Mouse (Mus musculus) erythroid progenitor cell, adult 5-6 weeks (primary cell): ENCODE results near the gene Gm20388. TPM values are rescaled to one million over a fixed set of nuclear protein-coding genes. Genes with fewer than 3 reads are reported as not detected.

Experiments used
- ATAC-seq: replicated peaks from 2 replicates; pipeline ENCODE4 v1.8.0; 2016; ENCODE audit warnings: moderate number of reproducible peaks, mild to moderate bottlenecking, moderate TSS enrichment, inconsistent platforms; ENCODE audit not compliant: poor library complexity, low FRiP score, severe bottlenecking
- total RNA-seq, 2 experiments: library from RNA; stranded (forward) in 1 of 2; stranded (reverse) in 1 of 2; fragments of 150-400 nt in 1 of 2; fragments of 186-747, 209-891 nt in 1 of 2; gene quantifications; 2 replicates each; pipeline versions ENCODE4 v1.2.3 to v1.2.4; 2015 to 2017; ENCODE audit warnings: low replicate concordance in 2 of 2

The Gm20388 gene
- total RNA-seq, 2 experiments from 2014 or later: 4.2 TPM; not detected in 1

- ATAC-seq: no peak
Measured at GRCm38 (mm10) chr8:124137261-124137660, 4226.6 kb downstream of the Gm20388 start.

- ATAC-seq: no peak
Measured at GRCm38 (mm10) chr8:124140211-124140790, 4229.7 kb downstream of the Gm20388 start.

GRCm38 (mm10) chr8:124140868-124141431 lies 4230.3 kb downstream of the Gm20388 start:
- ATAC-seq: no peak

GRCm38 (mm10) chr8:124141681-124142391 lies 4231.2 kb downstream of the Gm20388 start:
- no peak for ATAC-seq

GRCm38 (mm10) chr8:124143003-124143402 lies 4232.4 kb downstream of the Gm20388 start:
- no peak for ATAC-seq

- ATAC-seq: no peak
Measured at GRCm38 (mm10) chr8:124143871-124144618, 4233.4 kb downstream of the Gm20388 start.

- no peak for ATAC-seq
Measured at GRCm38 (mm10) chr8:124144619-124144980, 4234.0 kb downstream of the Gm20388 start.

GRCm38 (mm10) chr8:124146286-124146685 lies 4235.6 kb downstream of the Gm20388 start:
- no peak for ATAC-seq

- no peak for ATAC-seq
Measured at GRCm38 (mm10) chr8:124150009-124150408, 4239.4 kb downstream of the Gm20388 start.

- ATAC-seq: no peak
Measured at GRCm38 (mm10) chr8:124150536-124150935, 4239.9 kb downstream of the Gm20388 start.

- no peak for ATAC-seq
Measured at GRCm38 (mm10) chr8:124151881-124152280, 4241.2 kb downstream of the Gm20388 start.

- ATAC-seq: no peak
Measured at GRCm38 (mm10) chr8:124152771-124153170, 4242.1 kb downstream of the Gm20388 start.

GRCm38 (mm10) chr8:124156324-124156723 lies 4245.7 kb downstream of the Gm20388 start:
- ATAC-seq: no peak

GRCm38 (mm10) chr8:124161683-124162082 lies 4251.0 kb downstream of the Gm20388 start:
- no peak for ATAC-seq

GRCm38 (mm10) chr8:124163258-124163657 lies 4252.6 kb downstream of the Gm20388 start:
- ATAC-seq: no peak

GRCm38 (mm10) chr8:124169749-124170148 lies 4259.1 kb downstream of the Gm20388 start:
- no peak for ATAC-seq

- ATAC-seq: no peak
Measured at GRCm38 (mm10) chr8:124170671-124171070, 4260.0 kb downstream of the Gm20388 start.

GRCm38 (mm10) chr8:124171557-124172528 lies 4261.2 kb downstream of the Gm20388 start:
- ATAC-seq: no peak

- no peak for ATAC-seq
Measured at GRCm38 (mm10) chr8:124173688-124174087, 4263.0 kb downstream of the Gm20388 start.
